Mouse (Mus musculus) C2C12 (cell line): ENCODE measurements around the gene 2510002D24Rik. TPM values are rescaled to one million over a fixed set of nuclear protein-coding genes. Genes with fewer than 3 reads are reported as not detected.
"Not testable (repeated sequence)": the region's sequence is repeated elsewhere in the genome, so short reads cannot be mapped to it uniquely, and the experiment has no call there.

Experiments
- H3K27me3 ChIP-seq: one replicate; pipeline ENCODE4 v1.6.1; 2011; ENCODE audit not compliant: control insufficient read depth, insufficient read depth, insufficient read length
- H3K36me3 ChIP-seq: one replicate; pipeline ENCODE4 v1.6.1; 2011; ENCODE audit not compliant: control insufficient read depth, insufficient read depth
- H3K4me3 ChIP-seq: one replicate; pipeline ENCODE4 v1.5.1; 2011; ENCODE audit warnings: mild to moderate bottlenecking, control low read depth; ENCODE audit not compliant: poor library complexity, insufficient read depth, severe bottlenecking
- H3K79me2 ChIP-seq: one replicate; pipeline ENCODE4 v1.6.1; 2011; ENCODE audit not compliant: control insufficient read depth, insufficient read depth
- H3K79me3 ChIP-seq: one replicate; pipeline ENCODE4 v1.6.1; 2011; ENCODE audit warnings: low read depth, control low read depth
- H3ac ChIP-seq: one replicate; pipeline ENCODE3; 2011; ENCODE audit warnings: low read depth; ENCODE audit not compliant: control insufficient read depth, insufficient read length
- CEBPB ChIP-seq: IDR thresholded peaks from one replicate; pipeline ENCODE4 v1.6.1; 2011; ENCODE audit warnings: low read depth, mild to moderate bottlenecking, control low read depth, moderate library complexity
- CTCF ChIP-seq: IDR thresholded peaks from one replicate; pipeline ENCODE4 v1.5.1; 2011; ENCODE audit not compliant: control insufficient read depth, insufficient read depth, insufficient read length
- FOSL1 ChIP-seq: IDR thresholded peaks from one replicate; pipeline ENCODE4 v1.8.0; 2011; ENCODE audit warnings: mild to moderate bottlenecking, low read length; ENCODE audit not compliant: poor library complexity, insufficient read depth, severe bottlenecking
- MAX ChIP-seq: IDR thresholded peaks from one replicate; pipeline ENCODE4 v1.6.1; 2011; ENCODE audit warnings: mild to moderate bottlenecking, control low read depth
- MYOD1 ChIP-seq: IDR thresholded peaks from one replicate; pipeline ENCODE4 v1.6.1; 2011; ENCODE audit warnings: low read depth; ENCODE audit not compliant: control insufficient read depth, insufficient read length
- MYOG ChIP-seq: IDR thresholded peaks from one replicate; pipeline ENCODE4 v1.6.1; 2011; ENCODE audit not compliant: control insufficient read depth, insufficient read length; ENCODE audit errors: extremely low read depth
- USF1 ChIP-seq: IDR thresholded peaks from one replicate; pipeline ENCODE4 v1.6.1; 2011; ENCODE audit warnings: low read depth, mild to moderate bottlenecking, control low read depth, moderate library complexity
- polyA plus RNA-seq: library from polyadenylated mRNA; unstranded; fragments of >200 nt; fragmentation: generic; extraction: Trizol; gene quantifications from one replicate; pipeline ENCODE4 v1.2.1, GENCODE M21; 2012; ENCODE audit warnings: missing spikeins

Gene 2510002D24Rik
- polyA plus RNA-seq, 1 experiment = 1.5 TPM

- H3ac ChIP-seq = no peak overlapping the region
- TF ChIP-seq USF1 = no peak
- TF ChIP-seq MYOD1 = no peak
- TF ChIP-seq CTCF = no peak
- no peaks in the 10 kb centered on the region for H3K27me3 ChIP-seq
- H3K79me2 ChIP-seq = no peaks in the 10 kb centered on the region
- peaks cover 40% of the 10 kb centered on the region for H3K36me3 ChIP-seq
- H3K79me3 ChIP-seq = no peaks in the 10 kb centered on the region
- no peak overlapping the region for H3K4me3 ChIP-seq
These were observed 308 bp upstream of the 2510002D24Rik start for GRCm38 (mm10) chr16:18836073-18836467.

GRCm38 (mm10) chr16:18838346-18838745 is 2.0 kb downstream of the 2510002D24Rik start:
- Histone ChIP-seq H3K79me3 (no peaks in the 10 kb centered on the region), H3K36me3 (peaks cover 22% of the 10 kb centered on the region), H3K79me2 (no peaks in the 10 kb centered on the region), H3K4me3 (no peak overlapping the region), H3K27me3 (no peaks in the 10 kb centered on the region), H3ac (no peak overlapping the region)
- TF ChIP-seq FOSL1 = no peak
- no peak for TF ChIP-seq CTCF
- no peak for TF ChIP-seq CEBPB
- no peak for TF ChIP-seq MYOG
- TF ChIP-seq MYOD1 = no peak
- no peak for TF ChIP-seq MAX
- TF ChIP-seq USF1 = no peak

- TF ChIP-seq MYOG (no peak), CEBPB (no peak), CTCF (no peak), FOSL1 (no peak), USF1 (no peak), MAX (no peak), MYOD1 (no peak)
- Histone ChIP-seq H3K27me3 (no peaks in the 10 kb centered on the region), H3ac (no peak overlapping the region), H3K36me3 (no peaks in the 10 kb centered on the region), H3K4me3 (no peak overlapping the region), H3K79me2 (no peaks in the 10 kb centered on the region), H3K79me3 (no peaks in the 10 kb centered on the region)
These were observed 10.0 kb downstream of the 2510002D24Rik start for GRCm38 (mm10) chr16:18846301-18846820.

- H3K27me3 ChIP-seq, H3K79me2 ChIP-seq, H3K79me3 ChIP-seq, H3ac ChIP-seq, H3K36me3 ChIP-seq, H3K4me3 ChIP-seq: not testable (repeated sequence)
These were observed 13.3 kb downstream of the 2510002D24Rik start for GRCm38 (mm10) chr16:18849521-18850190.

- Histone ChIP-seq H3K36me3 (no peaks in the 10 kb centered on the region), H3K4me3 (no peak overlapping the region), H3K27me3 (no peaks in the 10 kb centered on the region), H3ac (no peak overlapping the region), H3K79me3 (no peaks in the 10 kb centered on the region), H3K79me2 (no peaks in the 10 kb centered on the region)
- TF ChIP-seq USF1 = no peak
- TF ChIP-seq FOSL1 = no peak
- TF ChIP-seq CEBPB = no peak
- no peak for TF ChIP-seq MAX
- no peak for TF ChIP-seq MYOG
These were observed 22.2 kb downstream of the 2510002D24Rik start for GRCm38 (mm10) chr16:18858551-18858950.

GRCm38 (mm10) chr16:18860186-18860585 is 23.8 kb downstream of the 2510002D24Rik start:
- Histone ChIP-seq H3K79me3 (no peaks in the 10 kb centered on the region), H3ac (no peak overlapping the region), H3K4me3 (no peak overlapping the region), H3K36me3 (no peaks in the 10 kb centered on the region), H3K27me3 (no peaks in the 10 kb centered on the region), H3K79me2 (no peaks in the 10 kb centered on the region)
- TF ChIP-seq CTCF (no peak), USF1 (no peak), MAX (no peak), FOSL1 (no peak), MYOG (no peak), MYOD1 (no peak), CEBPB (no peak)

GRCm38 (mm10) chr16:18870495-18870894 is 34.1 kb downstream of the 2510002D24Rik start:
- peaks cover 34% of the 10 kb centered on the region for H3K36me3 ChIP-seq

More at GRCm38 (mm10) chr16:18870495-18870894, 34.1 kb downstream of the 2510002D24Rik start:
- H3K27me3 ChIP-seq, H3K4me3 ChIP-seq, H3K79me3 ChIP-seq, H3ac ChIP-seq: not testable (repeated sequence)
- peaks cover 18% of the 10 kb centered on the region for H3K79me2 ChIP-seq
